Mouse (Mus musculus) forebrain, embryonic 14.5 days (tissue): ENCODE results near the gene Gm6268. TPM values are rescaled to one million over a fixed set of nuclear protein-coding genes. Genes with fewer than 3 reads are reported as not detected.

Experiments
- ATAC-seq: fragments of 200-750 bp; cut with Nextera tagmentation; 2 replicates; pipeline ENCODE4 v1.8.0; 2017; ENCODE audit warnings: mild to moderate bottlenecking, moderate library complexity
- DNase-seq: peaks from one replicate; pipeline ENCODE4 v3.0.0-alpha.2; 2015; ENCODE audit warnings: low spot score
- H3K27ac ChIP-seq: fragments of 300-500 bp; sonication (generic); 2 replicates; pipeline ENCODE4 v1.5.1; 2014; ENCODE audit warnings: low read depth, mild to moderate bottlenecking, control low read depth, low read length, moderate library complexity
- H3K27me3 ChIP-seq: fragments of 300-500 bp; sonication (generic); replicated peaks from 2 replicates; pipeline ENCODE4 v1.6.1; 2014; ENCODE audit warnings: low read length, control low read depth, mixed read lengths; ENCODE audit not compliant: control insufficient read depth, insufficient read depth
- H3K36me3 ChIP-seq: fragments of 300-500 bp; sonication (generic); 2 replicates; pipeline ENCODE4 v1.6.1; 2014; ENCODE audit warnings: low read length, control low read depth; ENCODE audit not compliant: control insufficient read depth, insufficient read depth
- H3K4me1 ChIP-seq: fragments of 300-500 bp; sonication (generic); 2 replicates; pipeline ENCODE4 v1.6.1; 2014; ENCODE audit warnings: antibody characterized with exemption, low read length, control low read depth; ENCODE audit not compliant: control insufficient read depth, insufficient read depth
- H3K4me2 ChIP-seq: fragments of 300-500 bp; sonication (generic); 2 replicates; pipeline ENCODE4 v1.6.1; 2014; ENCODE audit warnings: mild to moderate bottlenecking, control low read depth, low read length
- H3K4me3 ChIP-seq: fragments of 300-500 bp; sonication (generic); 2 replicates; pipeline ENCODE4 v1.5.1; 2014; ENCODE audit warnings: low read depth, low read length, control low read depth
- H3K9ac ChIP-seq: fragments of 300-500 bp; sonication (generic); 2 replicates; pipeline ENCODE4 v1.6.1; 2014; ENCODE audit warnings: mild to moderate bottlenecking, low read length, control low read depth, moderate library complexity
- H3K9me3 ChIP-seq: fragments of 300-500 bp; sonication (generic); replicated peaks from 2 replicates; pipeline ENCODE4 v1.6.1; 2016; ENCODE audit warnings: low read length, control low read depth, mixed read lengths; ENCODE audit not compliant: control insufficient read depth
- WGBS: fragments of 180-500 bp; shearing (Covaris S2); extraction: QIAGEN DNeasy Blood & Tissue Kit; methylation state at CpG from one replicate; pipeline ENCODE4 v1.1.7; 2014; 5-methylcytosine and 5-hydroxymethylcytosine counted together
- polyA plus RNA-seq: library from polyadenylated mRNA; unstranded; fragments of >200 nt; fragmentation: Nextera tagmentation; extraction: Ambion mirVana; gene quantifications from 2 replicates; pipeline ENCODE4 v1.2.1, GENCODE M21; 2014

Gene Gm6268
- polyA plus RNA-seq, result not detected in 2 replicates

DNA sequence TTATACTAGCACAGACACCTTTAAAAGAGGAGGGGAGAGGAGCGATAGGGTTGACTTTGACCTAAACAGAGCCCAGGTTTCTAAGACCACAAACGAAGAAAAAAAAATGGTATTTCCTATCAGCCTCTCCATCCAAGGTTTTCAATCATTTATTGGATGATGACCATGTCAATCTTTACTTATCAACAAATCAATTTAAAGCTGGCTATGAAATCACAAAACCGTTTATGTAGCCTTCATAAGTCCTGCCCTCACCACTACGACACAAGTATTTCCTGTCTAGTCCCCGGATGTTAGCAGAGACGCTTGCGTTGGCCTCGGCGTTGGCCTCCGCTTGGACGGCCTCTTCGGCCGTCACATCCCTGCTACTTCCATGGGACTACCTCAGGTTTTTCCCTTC is at the start of gene Gm6268:
Gm6268 (plus strand) TSS at position 301 of the 400 bp plus-strand sequence.
- no peak within 1 kb of the TSS for H3K4me3 ChIP-seq
- WGBS, result 91% methylated on average over 13 of the region's 13 CpGs

DNA sequence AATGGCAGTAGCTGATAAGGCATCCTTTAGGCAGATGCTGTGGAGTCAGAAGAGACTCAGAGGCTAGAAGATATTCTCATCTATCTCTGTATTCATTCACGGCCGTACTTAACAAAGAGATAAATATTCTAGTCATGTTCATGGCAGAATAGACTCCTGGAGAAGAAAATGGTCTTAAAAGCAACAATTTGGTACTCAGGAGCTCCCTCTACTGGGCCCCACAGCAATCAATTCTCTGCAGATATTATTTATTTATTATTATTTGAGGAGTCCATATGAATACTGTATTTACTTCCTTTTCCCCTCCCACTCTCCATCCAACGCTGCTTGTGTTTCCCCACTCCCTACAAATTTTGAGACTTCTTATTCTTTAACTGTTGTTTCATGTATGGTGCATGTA is 48.6 kb upstream of the Gm6268 start:
- Histone ChIP-seq H3K9me3 (no peaks in the 10 kb centered on the region), H3K4me3 (no peak overlapping the region), H3K9ac (no peak overlapping the region), H3K27me3 (no peaks in the 10 kb centered on the region), H3K4me2 (no peak overlapping the region), H3K4me1 (no peaks in the 10 kb centered on the region), H3K36me3 (no peaks in the 10 kb centered on the region), H3K27ac (no peak overlapping the region)
- 58% methylated on average over 3 of the region's 3 CpGs for WGBS
- DNase-seq (peak; percentile 44), ATAC-seq (no peak)

More for the DNA sequence above, at the start of gene Gm6268:
- Histone ChIP-seq H3K27ac (no peak within 1 kb of the TSS), H3K27me3 (no peaks in the 10 kb centered on the region), H3K4me2 (no peak within 1 kb of the TSS), H3K4me1 (no peaks in the 10 kb centered on the region), H3K36me3 (no peaks in the 10 kb centered on the region), H3K9me3 (no peaks in the 10 kb centered on the region), H3K9ac (no peak within 1 kb of the TSS)
- DNase-seq (no peak), ATAC-seq (no peak)

DNA sequence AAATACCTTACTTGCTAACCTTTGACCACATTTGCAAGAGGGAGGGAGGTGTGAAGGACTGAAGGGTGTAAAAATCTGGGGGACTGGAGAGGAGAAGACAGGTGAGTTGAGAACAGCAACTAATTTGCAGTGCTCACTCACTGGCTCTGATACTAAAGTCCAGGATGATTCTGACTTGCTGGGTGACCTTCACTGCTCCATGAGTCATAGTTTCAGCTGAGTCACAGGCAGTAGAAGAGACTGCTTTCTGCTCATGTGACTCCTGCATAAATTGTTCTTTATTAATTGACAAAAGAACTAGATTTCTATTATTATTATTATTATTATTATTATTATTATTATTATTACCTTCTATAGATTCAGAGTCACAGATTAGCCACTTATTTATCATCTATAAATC is 15.7 kb upstream of the Gm6268 start:
- Histone ChIP-seq H3K36me3 (no peaks in the 10 kb centered on the region), H3K4me2 (no peak overlapping the region), H3K4me1 (no peaks in the 10 kb centered on the region), H3K4me3 (no peak overlapping the region), H3K27ac (no peak overlapping the region), H3K9me3 (no peaks in the 10 kb centered on the region), H3K9ac (no peak overlapping the region), H3K27me3 (no peaks in the 10 kb centered on the region)
- ATAC-seq, result no peak
- DNase-seq, result no peak

DNA sequence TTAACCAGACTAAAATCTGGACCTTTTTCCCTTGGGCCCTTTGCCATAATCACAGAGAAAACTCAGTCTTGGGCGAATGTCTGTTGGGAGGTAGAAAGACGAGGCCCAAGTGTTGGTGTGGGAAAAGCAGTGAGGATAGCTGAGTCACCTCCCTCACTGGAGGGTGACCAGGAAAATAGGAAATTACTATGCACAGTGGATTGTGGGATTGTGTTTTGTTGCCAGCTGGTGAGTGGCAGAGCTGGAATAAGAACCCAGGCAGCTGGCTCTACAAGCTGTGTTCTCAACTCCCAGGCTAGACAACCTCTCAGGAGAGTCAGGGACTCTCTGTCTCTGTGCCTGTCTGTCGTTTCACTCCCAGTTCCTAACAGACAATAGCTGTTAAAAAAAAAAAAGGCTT is 11.1 kb upstream of the Gm6268 start:
- DNase-seq, result peak; percentile 33
- no peak overlapping the region for H3K9ac ChIP-seq

DNA sequence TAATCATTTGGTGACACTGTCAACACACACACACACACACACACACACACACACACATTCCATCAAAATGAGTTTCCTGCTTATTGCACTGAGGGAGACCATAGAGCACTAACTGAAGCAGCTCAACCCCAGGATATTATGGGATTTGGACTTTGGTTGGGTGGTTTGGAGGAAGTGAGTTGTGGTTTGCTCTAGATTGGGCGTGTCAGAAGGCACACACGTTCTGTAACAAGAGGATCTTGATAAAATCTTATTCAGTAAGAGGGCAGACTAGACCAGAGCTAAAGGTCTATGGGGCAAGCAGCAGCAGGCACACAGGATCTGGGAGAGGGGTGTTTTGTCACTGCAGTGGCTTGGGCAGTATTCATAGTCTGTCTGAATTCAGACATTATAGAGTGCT is 10.6 kb upstream of the Gm6268 start:
- no peak for DNase-seq
- H3K4me3 ChIP-seq, result no peak overlapping the region
- WGBS, result 62% methylated on average over 2 of the region's 2 CpGs
- H3K9ac ChIP-seq, result no peak overlapping the region
- no peaks in the 10 kb centered on the region for H3K36me3 ChIP-seq
- no peak overlapping the region for H3K27ac ChIP-seq
- no peak overlapping the region for H3K4me2 ChIP-seq
- H3K4me1 ChIP-seq, result no peaks in the 10 kb centered on the region
- ATAC-seq, result no peak
- H3K27me3 ChIP-seq, result no peaks in the 10 kb centered on the region
- H3K9me3 ChIP-seq, result no peaks in the 10 kb centered on the region

More for the DNA sequence above, 11.1 kb upstream of the Gm6268 start:
- H3K27ac ChIP-seq, result no peak overlapping the region
- H3K4me1 ChIP-seq, result no peaks in the 10 kb centered on the region
- H3K9me3 ChIP-seq, result no peaks in the 10 kb centered on the region
- 52% methylated on average over 3 of the region's 3 CpGs for WGBS
- no peak overlapping the region for H3K4me3 ChIP-seq
- H3K4me2 ChIP-seq, result no peak overlapping the region
- H3K27me3 ChIP-seq, result no peaks in the 10 kb centered on the region
- peak; percentile 26; the same call in 1 of the 2 replicates for ATAC-seq
- H3K36me3 ChIP-seq, result no peaks in the 10 kb centered on the region

DNA sequence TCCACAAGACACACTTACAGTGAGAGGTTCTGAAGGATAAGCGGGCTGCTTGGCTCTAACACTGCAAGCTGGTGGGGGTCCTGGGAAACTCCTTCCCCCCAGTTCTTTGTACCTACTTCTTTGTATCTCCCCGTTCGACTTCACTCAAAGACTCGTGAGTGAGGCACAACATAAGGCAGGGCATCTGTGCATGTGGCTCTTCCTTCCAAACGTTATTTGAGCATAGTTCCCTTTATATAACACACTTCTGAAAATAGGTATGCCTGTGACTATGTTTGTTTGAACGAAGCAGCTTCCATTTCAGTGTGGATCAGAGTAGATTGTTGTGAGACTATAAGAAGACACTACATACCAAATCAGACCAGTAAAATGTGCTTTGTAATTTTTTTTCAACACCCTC is 8.4 kb upstream of the Gm6268 start:
- Histone ChIP-seq H3K4me2 (no peak overlapping the region), H3K4me3 (no peak overlapping the region), H3K9me3 (no peaks in the 10 kb centered on the region), H3K9ac (no peak overlapping the region), H3K27me3 (no peaks in the 10 kb centered on the region), H3K36me3 (no peaks in the 10 kb centered on the region), H3K4me1 (no peaks in the 10 kb centered on the region), H3K27ac (no peak overlapping the region)
- DNase-seq, result peak; percentile 9
- ATAC-seq, result no peak
- 61% methylated on average over 6 of the region's 6 CpGs for WGBS

DNA sequence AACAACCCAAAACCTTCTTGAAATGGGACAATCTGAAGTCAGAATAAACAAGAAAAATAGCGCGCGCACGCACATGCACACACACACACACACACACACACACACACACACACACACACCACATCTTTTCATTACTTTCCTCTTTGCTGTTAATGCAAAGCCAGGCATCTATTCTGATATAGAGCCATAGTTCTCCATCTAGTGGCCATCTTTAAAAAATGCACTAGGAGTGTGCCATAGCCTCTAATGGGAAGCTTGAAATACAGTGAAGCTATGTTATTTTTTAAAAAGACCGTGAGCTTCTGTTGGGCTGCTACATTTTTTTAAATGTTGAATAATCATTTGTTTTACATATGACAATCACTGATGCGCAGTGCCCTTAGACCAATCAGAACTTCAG is 7.8 kb upstream of the Gm6268 start:
- Histone ChIP-seq H3K4me2 (no peak overlapping the region), H3K4me3 (no peak overlapping the region), H3K9ac (no peak overlapping the region), H3K4me1 (no peaks in the 10 kb centered on the region), H3K36me3 (no peaks in the 10 kb centered on the region), H3K27ac (no peak overlapping the region), H3K27me3 (no peaks in the 10 kb centered on the region), H3K9me3 (no peaks in the 10 kb centered on the region)
- ATAC-seq (peak; percentile 62; the same call in 1 of the 2 replicates), DNase-seq (peak; percentile 73)
- 65% methylated on average over 6 of the region's 6 CpGs for WGBS

DNA sequence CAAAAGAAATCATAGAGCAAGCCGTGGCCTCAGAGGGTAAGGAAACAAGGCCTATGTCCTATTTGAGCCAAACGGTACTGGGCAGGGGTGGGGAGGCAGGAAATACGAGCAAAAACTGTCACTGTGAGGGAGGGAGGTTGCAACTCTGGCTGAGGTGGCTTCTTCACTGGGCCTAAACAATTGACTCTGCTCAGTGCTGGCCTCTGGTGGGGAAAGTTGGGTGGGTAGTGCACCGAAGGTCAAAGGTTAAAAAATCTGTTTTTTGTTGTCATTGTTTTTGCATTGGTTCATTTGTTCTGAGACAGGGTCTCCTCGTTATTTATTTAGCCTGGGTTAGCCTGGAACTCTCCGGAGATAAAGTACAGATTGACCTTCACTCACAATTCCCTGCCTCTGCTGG is 1.2 kb downstream of the Gm6268 start:
- 70% methylated on average over 6 of the region's 6 CpGs for WGBS
- Histone ChIP-seq H3K4me2 (no peak overlapping the region), H3K4me3 (no peak overlapping the region), H3K9me3 (no peaks in the 10 kb centered on the region), H3K27ac (no peak overlapping the region), H3K27me3 (no peaks in the 10 kb centered on the region), H3K9ac (no peak overlapping the region), H3K4me1 (no peaks in the 10 kb centered on the region), H3K36me3 (no peaks in the 10 kb centered on the region)
- ATAC-seq (no peak), DNase-seq (no peak)

DNA sequence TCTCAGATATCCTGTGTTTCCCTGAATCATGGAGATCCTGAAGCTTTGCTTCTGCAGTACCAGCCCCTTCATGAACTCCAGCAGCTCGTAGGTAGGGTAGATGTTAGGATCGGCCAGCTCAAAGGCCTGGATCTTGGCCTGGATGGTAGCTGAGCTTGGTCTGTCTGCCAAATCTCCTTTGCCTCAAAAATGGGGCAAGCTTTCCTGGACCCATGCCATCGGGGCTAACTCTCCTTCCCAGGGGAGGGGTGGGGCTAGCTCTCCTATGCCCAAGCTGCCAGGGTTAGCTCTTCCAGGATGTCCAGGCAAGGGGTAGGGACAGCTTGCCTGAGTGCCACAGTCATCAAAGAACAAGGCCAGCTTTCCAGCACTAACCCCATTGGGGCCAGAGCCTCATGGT is 18.1 kb downstream of the Gm6268 start:
- H3K4me2 ChIP-seq, result no peak overlapping the region
- DNase-seq (no peak), ATAC-seq (no peak)
- H3K9me3 ChIP-seq, result no peaks in the 10 kb centered on the region
- H3K4me1 ChIP-seq, result no peaks in the 10 kb centered on the region
- no peak overlapping the region for H3K9ac ChIP-seq
- no peak overlapping the region for H3K4me3 ChIP-seq
- no peaks in the 10 kb centered on the region for H3K36me3 ChIP-seq
- H3K27ac ChIP-seq, result no peak overlapping the region
- H3K27me3 ChIP-seq, result no peaks in the 10 kb centered on the region
- 82% methylated on average over 3 of the region's 3 CpGs for WGBS
